Mouse (Mus musculus): ENCODE measurements around the gene Nsun2. TPM values are rescaled to one million over a fixed set of nuclear protein-coding genes. Genes with fewer than 3 reads are reported as not detected.
A peak's percentile ranks its signal among the peaks of the same experiment; 100 is the strongest.
"Not testable (repeated sequence)": the region's sequence is repeated elsewhere in the genome, so short reads cannot be mapped to it uniquely, and the experiment has no call there.

Nsun2 gene
- polyA plus RNA-seq, 1 experiment from 2014 or later, result 166 TPM

DNA sequence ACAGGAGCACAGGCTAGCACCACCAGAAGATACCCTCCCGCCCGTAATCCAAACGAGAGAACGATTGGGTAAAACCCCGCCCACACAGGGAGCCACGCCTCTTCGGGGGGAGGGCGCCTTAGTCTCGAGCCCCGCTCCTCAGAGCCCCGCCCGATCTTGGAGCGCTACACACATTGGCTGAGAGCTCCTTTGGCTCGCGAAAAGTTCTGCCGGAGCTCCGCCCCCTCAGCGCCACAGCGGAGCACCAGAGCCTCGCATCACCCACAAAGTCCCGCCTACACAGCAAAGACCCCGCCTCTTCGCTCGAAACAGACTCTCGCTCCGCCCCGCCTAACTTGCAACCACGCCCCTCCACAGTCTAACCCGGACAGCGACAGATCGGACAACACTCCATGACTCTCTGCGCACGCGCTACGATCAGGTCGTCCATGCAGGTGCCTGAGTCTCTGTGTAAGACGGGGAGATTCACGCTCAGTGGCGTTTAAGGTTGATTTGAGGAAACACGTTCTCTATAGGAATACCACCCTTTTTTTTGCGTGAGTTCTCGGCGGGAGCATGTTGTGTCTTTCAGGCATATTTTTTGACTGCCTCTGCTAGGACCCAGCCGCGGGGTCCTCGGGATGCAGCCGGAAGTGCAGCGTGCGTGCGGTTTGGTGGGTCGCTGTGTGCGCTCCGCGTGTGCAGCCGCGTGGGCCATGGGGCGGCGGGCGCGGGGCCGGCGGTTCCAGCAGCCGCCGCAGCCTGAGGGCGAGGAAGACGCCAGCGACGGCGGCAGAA is 78.0 kb downstream of the Nsun2 start, which contains the start of gene Srd5a1:
Gene Srd5a1, minus strand, starts transcription at position 45 of the 777 bp plus-strand sequence.
- Histone ChIP-seq H3K9me3 (no peaks in the 10 kb centered on the region), H3K4me1 (peaks cover 23% of the 10 kb centered on the region), H3K4me3 (peak within 1 kb of the TSS; percentile 96), H3K27me3 (replicated peaks; ENCODE audit: low read depth, poor library complexity, severe bottlenecking) (peaks cover 10% of the 10 kb centered on the region), H3K36me3 (replicated peaks) (peaks cover 37% of the 10 kb centered on the region), H3K27ac (replicated peaks) (peak within 1 kb of the TSS; percentile 94)
- DNase-seq (ENCODE audit: low spot score), result peak; percentile 99
- WGBS, result under 1% methylated on average over 69 of the region's 69 CpGs

DNA sequence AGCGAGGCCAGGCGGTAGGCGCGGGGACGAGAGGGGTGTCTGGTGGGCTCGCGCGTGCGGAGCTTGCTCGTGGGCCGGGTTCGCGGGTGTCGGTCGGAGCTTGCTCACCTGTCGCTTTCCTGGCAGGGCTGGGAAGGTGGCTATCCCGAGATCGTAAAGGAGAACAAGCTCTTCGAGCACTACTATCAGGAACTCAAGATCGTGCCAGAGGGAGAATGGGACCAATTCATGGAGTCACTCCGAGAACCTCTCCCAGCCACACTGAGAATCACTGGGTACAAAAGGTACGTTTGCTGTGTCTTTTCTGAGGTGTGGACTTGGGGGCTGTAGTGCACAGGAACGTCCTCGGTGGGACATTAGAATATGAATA is 78.6 kb downstream of the Nsun2 start:
- Histone ChIP-seq H3K9me3 (no peaks in the 10 kb centered on the region), H3K4me3 (peak overlapping the region; percentile 96), H3K36me3 (replicated peaks) (peaks cover 43% of the 10 kb centered on the region), H3K27ac (replicated peaks) (peak overlapping the region; percentile 94), H3K27me3 (replicated peaks; ENCODE audit: low read depth, poor library complexity, severe bottlenecking) (peaks cover 10% of the 10 kb centered on the region), H3K4me1 (peaks cover 23% of the 10 kb centered on the region)
- under 1% methylated on average over 24 of the region's 24 CpGs for WGBS
- no peak for DNase-seq (ENCODE audit: low spot score)

DNA sequence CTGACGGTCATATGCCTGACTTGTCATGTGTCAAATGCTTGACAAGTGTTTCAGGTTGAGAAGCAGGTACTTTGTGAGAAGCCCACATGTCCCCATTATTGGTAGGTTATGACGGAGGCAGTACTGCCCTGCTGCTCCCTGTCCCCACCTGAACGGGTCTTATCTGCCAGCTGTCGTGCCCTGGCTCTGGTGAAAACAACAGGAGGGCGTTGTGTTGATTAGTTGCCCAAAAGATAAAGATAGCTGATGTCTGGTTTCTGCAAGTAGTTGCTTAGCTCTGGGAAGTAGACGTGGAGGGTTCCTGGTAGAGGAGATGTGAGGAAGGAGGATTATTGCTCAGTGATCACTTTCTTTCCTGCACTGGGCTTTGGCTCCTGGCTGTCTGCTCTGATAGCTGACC is 83.2 kb downstream of the Nsun2 start:
- DNase-seq (ENCODE audit: low spot score), result no peak
- no peaks in the 10 kb centered on the region for H3K9me3 ChIP-seq
- WGBS, result 91% methylated on average over 6 of the region's 6 CpGs
- H3K4me1 ChIP-seq, result peaks cover 10% of the 10 kb centered on the region
- no peak overlapping the region for H3K4me3 ChIP-seq
- H3K27me3 ChIP-seq (replicated peaks; ENCODE audit: low read depth, poor library complexity, severe bottlenecking), result no peaks in the 10 kb centered on the region
- H3K27ac ChIP-seq (replicated peaks), result no peak overlapping the region
- H3K36me3 ChIP-seq (replicated peaks), result peaks cover 88% of the 10 kb centered on the region

DNA sequence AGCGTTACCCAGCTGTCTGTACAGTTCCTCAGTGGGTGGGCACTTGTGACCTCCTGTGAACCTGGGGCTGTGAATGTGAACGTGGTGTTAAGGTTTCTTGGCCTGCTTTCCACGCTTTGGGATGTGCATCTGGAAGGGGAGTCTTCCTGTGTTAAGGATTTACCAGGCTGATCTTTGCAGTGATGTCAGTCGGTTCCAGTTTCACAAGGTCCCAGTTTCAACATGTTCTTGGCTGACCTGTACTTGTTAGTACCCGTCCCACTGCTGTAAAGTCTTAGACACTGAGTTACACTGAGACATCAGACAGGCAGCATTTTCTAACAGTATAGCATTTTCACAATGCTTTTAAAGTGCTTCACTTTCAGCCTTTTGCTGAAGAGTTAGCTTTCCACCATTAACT is 90.3 kb downstream of the Nsun2 start:
- H3K36me3 ChIP-seq (replicated peaks), result peaks cover 100% of the 10 kb centered on the region
- H3K27ac ChIP-seq (replicated peaks), result no peak overlapping the region
- no peak for DNase-seq (ENCODE audit: low spot score)
- H3K4me3 ChIP-seq, result no peak overlapping the region
- H3K4me1 ChIP-seq, result no peaks in the 10 kb centered on the region
- WGBS, result 83% methylated on average over 5 of the region's 5 CpGs
- H3K9me3 ChIP-seq, result no peaks in the 10 kb centered on the region
- H3K27me3 ChIP-seq (replicated peaks; ENCODE audit: low read depth, poor library complexity, severe bottlenecking), result no peaks in the 10 kb centered on the region

DNA sequence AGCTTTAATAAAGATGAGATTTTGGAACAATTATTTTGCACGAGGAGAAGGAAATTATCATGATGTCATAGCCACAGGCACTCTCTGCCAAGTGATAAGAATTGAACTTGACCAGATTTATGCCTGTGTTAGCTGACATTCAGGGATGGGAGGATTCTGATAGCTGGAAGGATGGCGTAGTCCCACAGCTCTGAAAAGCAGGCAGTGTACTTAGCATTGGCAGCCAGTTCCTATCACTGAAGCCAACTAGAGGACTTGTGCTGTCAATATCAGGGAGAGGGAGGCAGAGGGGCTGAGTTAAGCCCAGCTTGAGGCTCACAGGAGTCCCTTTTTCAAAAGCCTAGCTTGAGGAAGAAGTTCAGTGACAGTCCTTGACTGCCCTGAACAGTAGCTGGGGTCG is 91.0 kb downstream of the Nsun2 start:
- H3K27me3 ChIP-seq (replicated peaks; ENCODE audit: low read depth, poor library complexity, severe bottlenecking), result no peaks in the 10 kb centered on the region
- H3K36me3 ChIP-seq (replicated peaks), result peaks cover 100% of the 10 kb centered on the region
- no peak overlapping the region for H3K27ac ChIP-seq (replicated peaks)
- no peak overlapping the region for H3K4me3 ChIP-seq
- 86% methylated on average over 3 of the region's 3 CpGs for WGBS
- H3K9me3 ChIP-seq, result no peaks in the 10 kb centered on the region
- no peaks in the 10 kb centered on the region for H3K4me1 ChIP-seq
- no peak for DNase-seq (ENCODE audit: low spot score)

DNA sequence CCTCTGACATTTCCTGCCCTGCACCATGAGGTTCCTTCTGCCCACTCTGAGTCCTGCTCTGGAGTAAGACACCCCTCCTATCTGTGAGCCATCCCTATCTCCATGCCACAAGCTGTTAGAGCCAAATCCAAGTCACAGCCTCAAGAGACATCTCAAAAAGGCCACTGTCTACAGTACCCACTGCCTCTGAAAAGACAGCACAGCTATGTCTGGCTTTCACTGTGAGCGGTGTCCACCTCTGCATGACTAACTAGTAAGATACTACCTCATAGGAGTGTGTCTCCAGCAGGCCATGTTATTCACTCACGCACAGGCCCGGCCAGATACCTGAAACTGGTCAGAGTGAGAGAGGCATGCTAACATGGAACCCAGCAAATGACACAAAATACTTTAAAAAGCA is 94.4 kb downstream of the Nsun2 start:
- Histone ChIP-seq H3K4me1 (no peaks in the 10 kb centered on the region), H3K9me3 (no peaks in the 10 kb centered on the region), H3K36me3 (replicated peaks) (peaks cover 100% of the 10 kb centered on the region), H3K27ac (replicated peaks) (no peak overlapping the region), H3K27me3 (replicated peaks; ENCODE audit: low read depth, poor library complexity, severe bottlenecking) (no peaks in the 10 kb centered on the region), H3K4me3 (no peak overlapping the region)
- DNase-seq (ENCODE audit: low spot score), result no peak
- WGBS, result 93% methylated on average over 3 of the region's 3 CpGs

DNA sequence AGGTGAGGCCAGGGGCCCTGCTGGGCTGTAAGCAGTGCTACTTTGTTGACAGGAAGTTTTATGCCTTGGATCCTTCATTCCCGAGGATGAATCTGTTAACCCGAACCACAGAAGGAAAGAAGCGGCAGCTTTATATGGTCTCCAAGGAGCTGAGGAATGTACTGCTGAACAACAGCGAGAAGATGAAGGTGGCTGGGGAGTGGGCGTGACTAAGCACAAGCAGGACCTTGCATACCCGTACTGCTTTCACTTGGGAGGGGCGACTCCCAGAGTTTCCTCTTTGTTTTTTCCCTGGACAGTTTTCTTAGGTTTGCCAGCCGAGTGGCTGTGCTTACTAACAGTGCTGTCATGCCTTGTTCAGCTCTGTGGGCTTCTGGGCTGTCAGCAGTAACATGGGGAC is 97.0 kb downstream of the Nsun2 start:
- no peaks in the 10 kb centered on the region for H3K27me3 ChIP-seq (replicated peaks; ENCODE audit: low read depth, poor library complexity, severe bottlenecking)
- peaks cover 100% of the 10 kb centered on the region for H3K36me3 ChIP-seq (replicated peaks)
- no peak overlapping the region for H3K4me3 ChIP-seq
- DNase-seq (ENCODE audit: low spot score), result no peak
- H3K4me1 ChIP-seq, result no peaks in the 10 kb centered on the region
- no peaks in the 10 kb centered on the region for H3K9me3 ChIP-seq
- 86% methylated on average over 8 of the region's 8 CpGs for WGBS
- H3K27ac ChIP-seq (replicated peaks), result no peak overlapping the region

DNA sequence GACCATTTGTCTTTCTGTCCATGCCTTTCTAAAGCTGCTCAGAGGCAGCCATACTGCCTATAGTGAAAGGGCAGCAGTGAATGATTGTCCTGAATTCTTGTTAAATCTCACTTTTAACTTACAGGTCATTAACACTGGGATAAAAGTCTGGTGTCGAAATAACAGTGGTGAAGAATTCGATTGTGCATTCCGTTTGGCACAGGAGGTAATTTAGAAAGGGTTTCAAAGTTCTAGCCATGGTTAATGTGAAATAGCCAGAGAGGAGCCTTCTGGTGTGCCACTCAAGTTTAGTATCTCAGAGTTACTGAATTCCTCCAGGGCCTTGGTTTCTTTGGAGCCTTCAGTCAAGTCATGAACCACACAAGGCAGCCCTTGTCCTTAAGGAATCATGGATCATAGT is 97.6 kb downstream of the Nsun2 start:
- Histone ChIP-seq H3K4me1 (no peaks in the 10 kb centered on the region), H3K27me3 (replicated peaks; ENCODE audit: low read depth, poor library complexity, severe bottlenecking) (no peaks in the 10 kb centered on the region), H3K27ac (replicated peaks) (no peak overlapping the region), H3K9me3 (no peaks in the 10 kb centered on the region), H3K36me3 (replicated peaks) (peaks cover 100% of the 10 kb centered on the region), H3K4me3 (no peak overlapping the region)
- 90% methylated on average over 3 of the region's 3 CpGs for WGBS
- no peak for DNase-seq (ENCODE audit: low spot score)

DNA sequence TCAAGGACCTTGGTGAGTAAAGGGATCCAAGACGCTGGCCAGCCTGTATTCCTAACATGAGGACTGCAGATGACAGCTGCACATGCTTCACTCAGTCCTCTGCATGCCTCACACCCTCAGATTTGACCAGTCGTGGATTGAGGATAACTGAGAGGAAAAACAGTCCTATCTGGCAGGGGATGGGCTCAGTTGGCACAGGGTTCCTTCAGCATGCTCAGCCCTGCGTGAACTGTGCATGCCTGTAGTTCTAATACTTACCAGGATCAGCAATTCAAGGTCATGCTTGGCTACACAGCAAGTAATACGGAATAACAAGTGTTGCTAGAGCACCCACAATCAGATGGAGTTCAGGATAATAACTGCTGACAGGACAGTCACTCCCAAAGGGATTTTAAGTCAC is 98.1 kb downstream of the Nsun2 start:
- no peak for DNase-seq (ENCODE audit: low spot score)
- no peaks in the 10 kb centered on the region for H3K4me1 ChIP-seq
- no peaks in the 10 kb centered on the region for H3K27me3 ChIP-seq (replicated peaks; ENCODE audit: low read depth, poor library complexity, severe bottlenecking)
- WGBS, result 87% methylated on average over 4 of the region's 4 CpGs
- no peak overlapping the region for H3K27ac ChIP-seq (replicated peaks)
- H3K4me3 ChIP-seq, result no peak overlapping the region
- no peaks in the 10 kb centered on the region for H3K9me3 ChIP-seq
- H3K36me3 ChIP-seq (replicated peaks), result peaks cover 100% of the 10 kb centered on the region

DNA sequence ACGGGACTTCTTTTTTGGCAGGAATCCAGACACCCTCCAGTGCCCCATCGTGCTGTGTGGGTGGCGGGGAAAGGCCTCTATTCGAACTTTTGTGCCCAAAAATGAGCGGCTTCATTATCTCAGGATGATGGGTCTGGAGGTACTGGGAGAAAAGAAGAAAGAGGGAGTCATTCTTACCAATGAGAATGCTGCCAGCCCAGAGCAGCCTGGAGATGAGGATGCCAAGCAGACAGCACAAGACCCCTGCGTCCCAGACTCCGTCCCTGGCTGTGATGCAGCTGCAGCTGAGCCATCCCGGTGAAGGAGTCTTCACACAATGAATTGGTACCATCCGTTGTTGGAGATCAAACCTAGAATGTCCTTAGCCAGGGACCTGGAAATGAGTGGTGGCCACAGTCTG is 100.0 kb downstream of the Nsun2 start:
- no peak overlapping the region for H3K4me3 ChIP-seq
- H3K27ac ChIP-seq (replicated peaks), result no peak overlapping the region
- H3K4me1 ChIP-seq, result no peaks in the 10 kb centered on the region
- H3K36me3 ChIP-seq (replicated peaks), result peaks cover 100% of the 10 kb centered on the region
- 96% methylated on average over 9 of the region's 9 CpGs for WGBS
- H3K9me3 ChIP-seq, result no peaks in the 10 kb centered on the region
- no peak for DNase-seq (ENCODE audit: low spot score)
- no peaks in the 10 kb centered on the region for H3K27me3 ChIP-seq (replicated peaks; ENCODE audit: low read depth, poor library complexity, severe bottlenecking)

DNA sequence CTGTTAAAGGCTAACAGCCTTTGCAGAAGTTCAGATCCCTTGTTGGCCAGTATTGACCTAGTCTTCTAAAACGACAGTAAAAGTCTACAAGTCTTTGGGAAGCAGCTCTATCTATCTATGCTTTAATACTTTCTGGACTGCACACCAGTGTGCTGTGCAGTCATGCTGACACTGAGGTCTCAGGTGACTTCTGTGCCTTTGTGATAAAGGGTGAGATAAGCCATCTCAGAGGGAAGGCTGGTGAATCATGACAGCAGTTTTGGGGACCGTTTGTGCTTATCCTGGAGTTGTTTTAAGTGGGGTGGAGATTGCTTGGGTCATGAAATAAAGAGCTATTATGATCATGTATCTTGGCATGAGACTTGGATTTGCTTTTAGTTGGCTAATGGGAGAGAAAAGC is 100.4 kb downstream of the Nsun2 start:
- no peaks in the 10 kb centered on the region for H3K27me3 ChIP-seq (replicated peaks; ENCODE audit: low read depth, poor library complexity, severe bottlenecking)
- H3K9me3 ChIP-seq, result no peaks in the 10 kb centered on the region
- 90% methylated on average over 2 of the region's 2 CpGs for WGBS
- no peak overlapping the region for H3K27ac ChIP-seq (replicated peaks)
- no peak overlapping the region for H3K4me3 ChIP-seq
- no peak for DNase-seq (ENCODE audit: low spot score)
- no peaks in the 10 kb centered on the region for H3K4me1 ChIP-seq
- H3K36me3 ChIP-seq (replicated peaks), result peaks cover 100% of the 10 kb centered on the region

DNA sequence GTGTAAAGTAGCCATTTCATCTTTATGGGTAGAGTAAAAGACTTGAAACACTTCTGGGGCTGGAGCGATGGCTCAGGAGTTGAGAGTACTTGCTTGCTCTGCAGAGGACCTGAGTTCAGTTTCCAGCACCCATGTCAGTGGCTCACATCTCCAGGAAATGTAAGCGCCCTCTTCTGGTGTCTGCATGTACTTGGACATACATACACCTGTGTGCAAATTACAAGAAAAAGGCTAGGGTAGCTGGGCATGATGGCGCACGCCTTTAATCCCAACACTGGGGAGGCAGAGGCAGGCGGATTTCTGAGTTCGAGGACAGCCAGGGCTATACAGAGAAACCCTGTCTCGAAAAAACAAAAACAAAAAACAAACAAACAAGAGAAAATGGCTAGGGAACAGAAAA is 102.3 kb downstream of the Nsun2 start:
- H3K27ac ChIP-seq (replicated peaks), result not testable (repeated sequence)
- 95% methylated on average over 7 of the region's 7 CpGs for WGBS

DNA sequence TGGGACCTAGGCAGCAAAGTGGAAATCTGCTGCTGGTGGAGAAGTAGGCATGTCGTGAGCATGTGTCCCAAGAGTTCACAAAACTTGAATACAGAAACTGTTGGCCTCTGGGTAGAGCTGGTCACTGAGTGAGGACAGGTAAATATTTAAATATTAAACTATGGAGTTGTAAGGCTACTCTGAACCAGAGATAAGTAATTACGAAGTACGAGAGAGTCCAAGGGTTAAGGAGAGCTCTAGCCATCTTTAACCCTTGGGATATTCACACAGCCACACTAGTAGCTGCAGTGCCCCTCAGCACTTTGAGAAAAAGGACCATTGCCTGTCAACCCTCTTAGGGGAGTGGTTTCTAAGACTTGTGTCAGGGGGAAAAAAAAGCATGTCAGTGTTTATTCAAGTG is 102.8 kb downstream of the Nsun2 start:
- Histone ChIP-seq H3K4me3 (no peak overlapping the region), H3K4me1 (no peaks in the 10 kb centered on the region), H3K36me3 (replicated peaks) (peaks cover 99% of the 10 kb centered on the region), H3K9me3 (no peaks in the 10 kb centered on the region), H3K27ac (replicated peaks) (no peak overlapping the region), H3K27me3 (replicated peaks; ENCODE audit: low read depth, poor library complexity, severe bottlenecking) (no peaks in the 10 kb centered on the region)
- DNase-seq (ENCODE audit: low spot score), result no peak
- WGBS, result 92% methylated on average over 3 of the region's 3 CpGs

More for the DNA sequence above, 102.3 kb downstream of the Nsun2 start:
- peaks cover 100% of the 10 kb centered on the region for H3K36me3 ChIP-seq (replicated peaks)
- not testable (repeated sequence) for H3K4me3 ChIP-seq; DNase-seq (ENCODE audit: low spot score); H3K4me1 ChIP-seq; H3K27me3 ChIP-seq (replicated peaks; ENCODE audit: low read depth, poor library complexity, severe bottlenecking); H3K9me3 ChIP-seq

Measured in embryonic facial prominence, embryonic 10.5 days (tissue).